Mouse (Mus musculus) CH12.LX (cell line): ENCODE measurements around the gene Gal3st4.

ENCODE experiments used
- BHLHE40 ChIP-seq: IDR thresholded peaks from 2 replicates; pipeline ENCODE4 v1.6.1; 2011; ENCODE audit warnings: mild to moderate bottlenecking, low read depth, low read length, improper control_type of control experiment
- CHD2 ChIP-seq: IDR thresholded peaks from 2 replicates; pipeline ENCODE4 v1.6.1; 2011; ENCODE audit warnings: low read length, improper control_type of control experiment
- CTCF ChIP-seq, 2 experiments: IDR thresholded peaks in 1 of 2; conservative IDR thresholded peaks in 1 of 2; 2 replicates each; pipeline ENCODE4 v1.5.1; 2011 to 2012; ENCODE audit warnings: low read depth in 2 of 2, low read length in 2 of 2, improper control_type of control experiment in 1 of 2, inconsistent platforms in 1 of 2, mild to moderate bottlenecking in 1 of 2, moderate library complexity in 1 of 2
- POLR2A ChIP-seq: IDR thresholded peaks from 2 replicates; pipeline ENCODE4 v1.6.1; 2011; ENCODE audit warnings: low read depth, mild to moderate bottlenecking, improper control_type of control experiment, low read length

DNA sequence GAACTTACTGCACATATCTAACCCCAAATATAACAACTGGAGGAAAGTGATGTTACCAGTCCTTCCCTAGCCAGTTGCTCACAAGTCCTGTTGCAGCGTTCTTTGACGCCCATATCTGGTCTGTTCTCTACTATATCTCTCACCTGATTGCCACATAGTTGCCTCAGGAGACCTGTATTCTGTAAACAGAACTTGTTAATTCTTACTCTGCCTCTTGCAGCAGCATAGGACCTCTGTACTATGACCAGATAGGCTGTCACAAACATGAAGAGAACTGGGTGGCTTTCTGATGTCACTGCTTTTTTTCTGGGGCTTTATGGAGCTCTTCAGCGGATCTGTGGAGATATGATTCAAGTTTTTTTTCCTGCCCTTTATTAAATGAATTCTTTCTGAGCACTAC is 40.2 kb upstream of the Gal3st4 start:
- no peak for TF ChIP-seq BHLHE40
- no peak for TF ChIP-seq CHD2
- no peak for TF ChIP-seq CTCF (conservative IDR thresholded peaks at IDR 0.05 in 1 of 2, IDR thresholded peaks at IDR 0.05 in 1 of 2; ENCODE audit: low read depth in 2 of 2, low read length in 2 of 2)
- no peak for TF ChIP-seq POLR2A
